Mouse (Mus musculus): Measurements from ENCODE around the gene Bad. TPM values are rescaled to one million over a fixed set of nuclear protein-coding genes. Genes with fewer than 3 reads are reported as not detected.

Bad gene
- polyA plus RNA-seq, 1 experiment from 2014 or later: 99.1 TPM

DNA sequence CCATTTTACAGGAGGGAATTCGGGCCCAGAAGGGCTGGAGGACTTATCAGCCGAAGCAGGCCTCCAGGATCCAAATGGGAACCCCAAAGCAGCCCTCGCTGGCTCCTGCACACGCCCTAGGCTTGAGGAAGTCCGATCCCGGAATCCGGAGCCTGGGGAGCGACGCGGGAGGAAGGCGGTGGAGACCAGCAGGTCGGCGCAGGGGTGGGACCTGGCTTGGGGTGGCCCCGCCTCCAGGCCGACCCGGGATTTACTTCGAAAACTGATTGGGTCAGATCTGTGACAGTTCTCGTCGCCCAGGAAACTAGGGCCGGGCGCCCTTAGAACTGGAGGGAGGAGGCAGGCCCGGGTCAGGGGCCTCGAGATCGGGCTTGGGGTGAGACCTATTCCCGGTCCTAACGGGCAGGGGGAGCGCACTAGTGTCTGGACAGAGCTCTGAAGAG is 609 bp downstream of the Bad start, which contains the start of gene Gpr137:
Gene Gpr137, minus strand, starts transcription at position 232 of the 443 bp plus-strand sequence.
- peak; percentile 82 for ATAC-seq (ENCODE audit: low FRiP score, low read depth)
- Histone ChIP-seq H3K4me3 (peak within 1 kb of the TSS; percentile 94), H3K27ac (replicated peaks) (peak within 1 kb of the TSS; percentile 97), H3K27me3 (0 out of 2 replicates have a peak, but pooled peaks cover 3% of the 10 kb centered on the region), H3K9ac (peak within 1 kb of the TSS; percentile 94), H3K4me2 (peak within 1 kb of the TSS; percentile 98), H3K9me3 (no peaks in the 10 kb centered on the region), H3K36me3 (no peaks in the 10 kb centered on the region), H3K4me1 (replicated peaks) (peaks cover 50% of the 10 kb centered on the region)
- 0% methylated on average over 27 of the region's 27 CpGs for WGBS

DNA sequence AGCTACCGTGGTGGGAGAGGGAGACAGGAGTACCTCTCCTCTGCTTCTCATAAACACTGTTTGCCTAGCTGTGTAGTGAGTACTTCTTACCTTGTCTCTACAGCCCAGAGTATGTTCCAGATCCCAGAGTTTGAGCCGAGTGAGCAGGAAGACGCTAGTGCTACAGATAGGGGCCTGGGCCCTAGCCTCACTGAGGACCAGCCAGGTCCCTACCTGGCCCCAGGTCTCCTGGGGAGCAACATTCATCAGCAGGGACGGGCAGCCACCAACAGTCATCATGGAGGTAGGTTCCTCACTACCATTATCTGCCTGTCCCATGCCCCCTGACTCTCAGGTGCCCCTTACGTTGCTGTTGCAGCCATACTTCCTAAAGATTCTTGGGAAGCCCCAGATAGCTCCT is 1.1 kb downstream of the Bad start:
- Histone ChIP-seq H3K9me3 (no peaks in the 10 kb centered on the region), H3K27me3 (no peaks in the 10 kb centered on the region), H3K9ac (peak overlapping the region; percentile 94), H3K4me1 (replicated peaks) (peaks cover 48% of the 10 kb centered on the region), H3K36me3 (no peaks in the 10 kb centered on the region), H3K4me2 (peak overlapping the region; percentile 98), H3K27ac (replicated peaks) (peak overlapping the region; percentile 97), H3K4me3 (peak overlapping the region; percentile 94)
- 29% methylated on average over 5 of the region's 5 CpGs for WGBS
- ATAC-seq (ENCODE audit: low FRiP score, low read depth): peak; percentile 4; the same call in 1 of the 2 replicates

DNA sequence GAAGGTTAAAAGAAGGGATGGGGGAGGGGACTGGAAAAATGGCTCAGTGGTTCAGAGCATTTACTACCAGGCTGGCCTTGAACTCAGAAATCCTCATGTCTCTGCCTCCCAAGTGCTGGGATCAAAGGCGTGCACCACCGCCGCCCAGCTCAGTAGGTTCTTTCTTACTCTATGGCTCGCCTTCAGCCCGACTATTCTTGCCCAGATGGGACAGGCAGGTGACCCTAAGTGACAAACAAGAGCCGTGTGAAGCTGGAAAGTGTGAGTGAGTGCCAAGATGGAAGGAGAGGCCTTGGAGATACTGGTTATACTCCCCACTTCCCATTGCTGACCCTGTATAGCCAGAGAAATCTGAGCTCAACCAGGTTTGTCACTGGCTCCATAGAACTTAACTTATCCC is 2.0 kb downstream of the Bad start:
- H3K4me3 ChIP-seq: no peak overlapping the region
- no peak overlapping the region for H3K27ac ChIP-seq (replicated peaks)
- no peaks in the 10 kb centered on the region for H3K9me3 ChIP-seq
- peaks cover 38% of the 10 kb centered on the region for H3K4me1 ChIP-seq (replicated peaks)
- H3K27me3 ChIP-seq: no peaks in the 10 kb centered on the region
- peak overlapping the region; percentile 17; the same call in 1 of the 2 replicates for H3K4me2 ChIP-seq
- H3K36me3 ChIP-seq: no peaks in the 10 kb centered on the region
- ATAC-seq (ENCODE audit: low FRiP score, low read depth): no peak
- H3K9ac ChIP-seq: no peak overlapping the region
- 94% methylated on average over 6 of the region's 6 CpGs for WGBS

DNA sequence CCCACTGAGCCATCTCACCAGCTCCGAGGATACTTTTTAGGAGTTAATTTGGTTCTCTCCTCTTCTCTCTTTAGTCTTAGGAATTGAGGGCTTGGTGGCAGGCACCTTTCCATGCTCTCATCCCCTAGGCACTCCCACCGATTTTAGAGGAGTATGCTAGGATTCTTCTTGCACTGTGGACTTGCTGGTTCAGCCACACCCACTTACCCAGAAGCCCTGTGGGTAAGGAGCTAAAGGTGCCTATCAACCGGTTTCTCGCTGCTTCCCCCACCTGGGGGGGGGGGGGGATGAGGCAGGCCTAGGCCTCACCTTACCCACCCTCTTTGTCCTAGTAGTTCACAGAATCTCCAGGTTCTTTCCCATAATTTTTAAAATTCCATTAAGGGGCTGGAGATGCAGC is 6.1 kb downstream of the Bad start:
- Histone ChIP-seq H3K27ac (replicated peaks) (no peak overlapping the region), H3K9ac (no peak overlapping the region), H3K4me1 (replicated peaks) (peaks cover 31% of the 10 kb centered on the region), H3K4me3 (no peak overlapping the region), H3K4me2 (no peak overlapping the region), H3K36me3 (no peaks in the 10 kb centered on the region), H3K27me3 (no peaks in the 10 kb centered on the region), H3K9me3 (no peaks in the 10 kb centered on the region)
- ATAC-seq (ENCODE audit: low FRiP score, low read depth): no peak
- WGBS: 59% methylated on average over 4 of the region's 4 CpGs

DNA sequence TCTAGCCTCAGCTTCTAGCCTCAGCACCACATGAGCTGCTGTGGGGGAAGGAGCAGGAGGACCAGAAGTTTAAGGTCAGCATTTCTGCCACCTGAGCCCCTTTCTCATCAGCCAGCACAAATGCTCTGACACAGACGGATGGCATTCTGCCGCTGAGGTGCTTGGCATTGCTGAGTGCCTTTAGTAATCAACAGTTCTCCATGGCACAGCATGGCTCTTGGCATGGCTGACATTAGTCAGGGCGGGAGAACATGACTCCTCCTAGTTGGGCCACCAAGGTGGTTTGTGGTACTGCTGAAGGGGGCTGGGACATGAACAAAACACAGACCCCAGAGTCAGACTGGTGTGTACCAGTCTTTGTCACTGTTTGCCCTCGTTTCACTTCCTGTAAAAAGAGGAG is 6.5 kb downstream of the Bad start:
- H3K4me3 ChIP-seq: no peak overlapping the region
- peaks cover 31% of the 10 kb centered on the region for H3K4me1 ChIP-seq (replicated peaks)
- no peak overlapping the region for H3K9ac ChIP-seq
- no peaks in the 10 kb centered on the region for H3K36me3 ChIP-seq
- no peak for ATAC-seq (ENCODE audit: low FRiP score, low read depth)
- no peaks in the 10 kb centered on the region for H3K9me3 ChIP-seq
- no peak overlapping the region for H3K4me2 ChIP-seq
- H3K27me3 ChIP-seq: no peaks in the 10 kb centered on the region
- WGBS: 71% methylated on average over 4 of the region's 4 CpGs
- no peak overlapping the region for H3K27ac ChIP-seq (replicated peaks)

DNA sequence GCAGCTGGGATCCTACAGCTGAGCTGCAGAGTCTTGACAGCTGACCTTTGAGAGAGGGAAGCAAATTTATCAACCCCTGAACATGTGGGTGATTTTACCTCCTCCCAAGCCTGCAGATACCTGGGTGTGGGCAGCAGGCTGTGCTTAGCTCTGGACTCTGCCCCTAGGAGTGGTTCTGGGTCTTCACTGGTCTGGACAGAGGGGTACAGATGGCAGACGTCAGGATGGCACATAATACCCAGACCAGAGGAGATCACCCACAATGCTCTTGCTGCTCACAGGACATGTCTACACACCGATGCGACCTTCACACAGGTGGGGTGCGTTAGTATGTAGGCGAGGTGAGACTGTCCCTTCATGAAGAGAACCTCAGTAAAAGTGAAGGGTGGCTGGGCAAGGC is 7.9 kb downstream of the Bad start:
- ATAC-seq (ENCODE audit: low FRiP score, low read depth): no peak
- Histone ChIP-seq H3K4me3 (no peak overlapping the region), H3K9me3 (no peaks in the 10 kb centered on the region), H3K27me3 (no peaks in the 10 kb centered on the region), H3K4me2 (no peak overlapping the region), H3K36me3 (no peaks in the 10 kb centered on the region), H3K9ac (no peak overlapping the region), H3K27ac (replicated peaks) (no peak overlapping the region), H3K4me1 (replicated peaks) (peaks cover 27% of the 10 kb centered on the region)
- 88% methylated on average over 5 of the region's 5 CpGs for WGBS

DNA sequence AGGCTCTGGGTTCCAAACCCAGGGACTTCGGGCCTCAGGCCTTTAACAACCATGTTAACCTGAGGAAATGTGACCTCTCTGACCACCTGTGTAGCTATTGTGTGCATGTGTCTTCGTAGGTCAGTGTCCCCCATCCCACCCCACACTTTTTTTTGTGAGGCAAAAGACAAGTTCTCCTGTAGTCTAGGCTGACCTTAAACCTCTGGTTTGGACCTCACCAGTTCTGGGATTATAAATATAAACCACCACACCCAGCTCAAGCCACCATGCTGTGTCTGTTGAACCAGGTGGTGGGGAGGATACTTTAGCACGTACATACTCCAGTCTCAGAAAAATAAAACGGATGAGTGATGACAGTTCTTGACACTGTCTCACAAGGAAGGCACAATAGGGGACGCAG is 8.3 kb downstream of the Bad start:
- Histone ChIP-seq H3K9me3 (no peaks in the 10 kb centered on the region), H3K27ac (replicated peaks) (peak overlapping the region; percentile 95), H3K4me1 (replicated peaks) (peaks cover 27% of the 10 kb centered on the region), H3K27me3 (no peaks in the 10 kb centered on the region), H3K36me3 (no peaks in the 10 kb centered on the region), H3K4me2 (peak overlapping the region; percentile 79), H3K9ac (peak overlapping the region; percentile 48), H3K4me3 (peak overlapping the region; percentile 61)
- ATAC-seq (ENCODE audit: low FRiP score, low read depth): no peak
- WGBS: 43% methylated on average over 5 of the region's 5 CpGs

DNA sequence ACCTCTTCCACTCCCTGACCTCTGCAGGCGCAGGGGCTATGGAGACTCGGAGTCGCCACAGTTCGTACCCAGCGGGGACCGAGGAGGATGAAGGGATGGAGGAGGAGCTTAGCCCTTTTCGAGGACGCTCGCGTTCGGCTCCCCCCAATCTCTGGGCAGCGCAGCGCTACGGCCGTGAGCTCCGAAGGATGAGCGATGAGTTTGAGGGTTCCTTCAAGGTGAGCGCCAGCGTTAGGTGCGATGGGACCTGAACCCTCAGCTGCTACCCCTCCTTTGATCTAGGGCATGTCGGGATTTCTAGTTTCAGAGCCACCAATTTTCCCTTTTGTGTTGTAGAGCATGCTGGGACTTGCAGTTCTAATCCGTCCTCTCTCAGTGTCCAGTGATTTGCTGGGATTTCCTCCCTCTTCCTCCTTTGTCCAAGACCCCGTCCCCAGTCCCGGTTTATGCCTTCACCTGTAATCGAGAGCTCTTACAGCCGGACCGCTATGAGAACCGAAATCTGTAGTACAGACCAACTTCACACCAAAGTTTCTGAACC is 9.0 kb downstream of the Bad start:
- ATAC-seq (ENCODE audit: low FRiP score, low read depth): peak; percentile 27
- H3K4me3 ChIP-seq: peak overlapping the region; percentile 61
- H3K9ac ChIP-seq: peak overlapping the region; percentile 48
- peak overlapping the region; percentile 95 for H3K27ac ChIP-seq (replicated peaks)
- peaks cover 27% of the 10 kb centered on the region for H3K4me1 ChIP-seq (replicated peaks)
- peak overlapping the region; percentile 79 for H3K4me2 ChIP-seq
- WGBS: under 1% methylated on average over 28 of the region's 28 CpGs
- H3K9me3 ChIP-seq: no peaks in the 10 kb centered on the region
- H3K27me3 ChIP-seq: no peaks in the 10 kb centered on the region
- no peaks in the 10 kb centered on the region for H3K36me3 ChIP-seq

DNA sequence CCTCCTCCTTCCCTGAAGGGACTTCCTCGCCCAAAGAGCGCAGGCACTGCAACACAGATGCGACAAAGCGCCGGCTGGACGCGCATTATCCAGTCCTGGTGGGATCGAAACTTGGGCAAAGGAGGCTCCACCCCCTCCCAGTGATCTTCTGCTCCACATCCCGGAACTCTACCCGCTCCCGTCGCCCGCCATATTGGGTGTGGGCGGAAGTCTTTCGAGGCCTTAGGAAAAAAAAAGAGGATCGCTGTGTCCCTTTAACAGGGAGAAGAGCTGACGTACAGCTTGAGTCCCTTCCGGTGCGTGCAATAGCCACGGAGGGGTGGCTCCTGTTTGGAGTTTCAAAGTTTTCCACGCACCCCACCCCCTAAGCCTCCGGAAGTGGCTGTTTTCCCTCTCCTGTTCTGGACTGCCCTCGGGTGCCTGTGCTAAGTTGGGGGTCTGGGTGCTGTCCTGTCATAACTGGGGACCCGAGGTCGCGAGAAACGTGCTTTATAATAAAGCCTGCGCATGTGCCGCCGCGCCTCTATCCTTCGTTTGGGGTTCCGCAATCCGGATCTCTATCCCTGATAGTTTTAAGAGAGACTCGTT is 9.8 kb downstream of the Bad start:
- peak; percentile 85 for ATAC-seq (ENCODE audit: low FRiP score, low read depth)
- peaks cover 27% of the 10 kb centered on the region for H3K4me1 ChIP-seq (replicated peaks)
- H3K36me3 ChIP-seq: no peaks in the 10 kb centered on the region
- H3K4me2 ChIP-seq: peak overlapping the region; percentile 79
- H3K9ac ChIP-seq: peak overlapping the region; percentile 48
- under 1% methylated on average over 35 of the region's 35 CpGs for WGBS
- H3K27me3 ChIP-seq: no peaks in the 10 kb centered on the region
- H3K9me3 ChIP-seq: no peaks in the 10 kb centered on the region
- peak overlapping the region; percentile 61 for H3K4me3 ChIP-seq
- peak overlapping the region; percentile 95 for H3K27ac ChIP-seq (replicated peaks)

DNA sequence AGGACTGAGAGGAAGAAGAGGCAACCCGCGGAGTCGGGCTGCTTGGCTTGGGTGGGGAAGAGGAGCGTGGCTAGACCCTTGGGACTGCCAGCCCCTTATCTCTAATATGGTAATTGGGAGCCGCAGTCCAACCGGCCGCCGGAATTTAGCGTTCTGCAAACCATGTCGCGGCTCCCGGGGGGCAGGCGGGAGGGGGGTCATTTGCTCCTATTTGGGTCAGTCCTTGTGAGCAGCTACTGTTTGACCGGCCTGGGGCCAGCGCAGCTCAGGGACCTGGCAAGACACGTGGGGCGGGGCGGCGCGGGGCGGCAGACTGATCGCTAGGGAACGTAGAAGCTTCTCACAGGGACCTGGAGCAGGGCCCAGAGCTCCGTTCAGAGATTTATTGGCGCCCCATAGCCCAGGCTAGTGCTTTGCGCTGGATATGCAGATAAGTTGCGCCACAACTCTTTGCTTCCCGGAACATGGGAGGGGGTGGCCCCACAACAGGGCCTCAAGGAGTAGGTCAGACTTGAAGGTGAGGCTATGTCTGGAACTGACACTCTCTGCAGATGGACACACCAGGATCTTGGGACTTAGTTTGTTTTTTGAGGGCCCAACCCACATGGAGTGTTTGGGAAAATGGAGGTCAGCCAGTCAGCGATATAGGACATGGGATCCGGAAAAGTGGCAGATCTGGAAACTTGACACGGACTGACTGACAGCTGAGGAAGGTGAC is 10.5 kb downstream of the Bad start:
- H3K9ac ChIP-seq: peak overlapping the region; percentile 48
- H3K27ac ChIP-seq (replicated peaks): peak overlapping the region; percentile 95
- 5% methylated on average over 31 of the region's 31 CpGs for WGBS
- H3K9me3 ChIP-seq: no peaks in the 10 kb centered on the region
- H3K36me3 ChIP-seq: no peaks in the 10 kb centered on the region
- H3K27me3 ChIP-seq: no peaks in the 10 kb centered on the region
- peaks cover 27% of the 10 kb centered on the region for H3K4me1 ChIP-seq (replicated peaks)
- peak overlapping the region; percentile 79 for H3K4me2 ChIP-seq
- ATAC-seq (ENCODE audit: low FRiP score, low read depth): peak; percentile 36
- peak overlapping the region; percentile 61 for H3K4me3 ChIP-seq

DNA sequence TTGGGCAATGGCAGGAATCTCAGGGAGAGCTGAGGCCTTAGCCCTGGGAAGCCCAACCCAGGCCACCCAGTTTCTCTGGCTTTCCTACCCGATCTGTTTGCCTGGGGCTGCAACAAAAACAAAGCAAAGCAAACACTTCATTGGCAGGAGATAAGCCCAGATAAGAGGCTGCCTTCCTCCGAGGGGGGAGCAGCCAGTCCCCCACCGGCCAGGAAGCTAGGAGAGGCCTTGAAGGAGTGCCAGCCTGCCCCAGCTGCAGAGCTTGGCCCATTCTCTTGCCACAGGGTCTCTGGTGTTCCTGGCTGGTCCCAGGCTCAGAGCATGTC is 11.0 kb downstream of the Bad start:
- Histone ChIP-seq H3K4me2 (peak overlapping the region; percentile 79), H3K4me3 (peak overlapping the region; percentile 61), H3K4me1 (replicated peaks) (peaks cover 27% of the 10 kb centered on the region), H3K36me3 (no peaks in the 10 kb centered on the region), H3K27ac (replicated peaks) (peak overlapping the region; percentile 95), H3K27me3 (no peaks in the 10 kb centered on the region), H3K9me3 (no peaks in the 10 kb centered on the region), H3K9ac (0 out of 2 replicates have a peak overlapping the region, but pooled peaks have one; percentile 48)
- ATAC-seq (ENCODE audit: low FRiP score, low read depth): no peak
- WGBS: 31% methylated on average over 3 of the region's 3 CpGs

DNA sequence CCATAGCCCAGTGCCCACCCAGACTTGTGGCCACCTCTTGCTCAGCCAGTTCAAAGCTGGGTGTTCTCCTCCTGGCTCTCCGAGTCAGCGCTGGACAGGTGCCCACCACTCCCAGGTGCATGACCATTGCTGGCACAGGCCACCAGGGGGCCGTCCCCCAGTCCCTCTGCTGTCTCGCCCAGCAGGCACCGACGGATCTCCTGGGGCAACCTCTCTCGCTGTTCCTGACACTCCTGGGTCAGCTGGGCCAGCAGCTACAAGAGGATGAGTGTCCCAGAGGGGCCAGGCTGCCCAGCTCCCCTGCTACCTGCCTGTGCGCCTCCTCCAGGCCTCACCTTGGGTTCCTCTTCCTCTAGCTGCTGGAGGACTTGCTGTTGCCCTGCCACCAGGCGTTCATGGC is 12.4 kb downstream of the Bad start:
- H3K4me3 ChIP-seq: no peak overlapping the region
- H3K9ac ChIP-seq: no peak overlapping the region
- no peak overlapping the region for H3K4me2 ChIP-seq
- H3K27me3 ChIP-seq: no peaks in the 10 kb centered on the region
- no peak for ATAC-seq (ENCODE audit: low FRiP score, low read depth)
- H3K9me3 ChIP-seq: no peaks in the 10 kb centered on the region
- no peak overlapping the region for H3K27ac ChIP-seq (replicated peaks)
- 45% methylated on average over 9 of the region's 9 CpGs for WGBS
- no peaks in the 10 kb centered on the region for H3K36me3 ChIP-seq
- peaks cover 27% of the 10 kb centered on the region for H3K4me1 ChIP-seq (replicated peaks)

All from hindbrain, embryonic 15.5 days (tissue).